Mouse (Mus musculus) thymus, adult 2 months (tissue): ENCODE data around the gene Borcs8. TPM values are rescaled to one million over a fixed set of nuclear protein-coding genes. Genes with fewer than 3 reads are reported as not detected.

Source experiments
- DNase-seq: peaks from one replicate; pipeline ENCODE4 v3.0.0; 2021
- H3K27ac ChIP-seq: fragments of 200-500 bp; 2 replicates; pipeline ENCODE4 v1.5.1; 2012; ENCODE audit warnings: low read length, control low read depth; ENCODE audit not compliant: control insufficient read depth, insufficient read depth
- H3K27me3 ChIP-seq: fragments of 200-500 bp; 2 replicates; pipeline ENCODE4 v1.6.1; 2012; ENCODE audit warnings: mild to moderate bottlenecking, low read length, moderate library complexity, mixed read lengths; ENCODE audit not compliant: control insufficient read depth, insufficient read depth
- H3K36me3 ChIP-seq: fragments of 200-500 bp; 2 replicates; pipeline ENCODE4 v1.6.1; 2012; ENCODE audit warnings: mild to moderate bottlenecking, low read length, moderate library complexity; ENCODE audit not compliant: control insufficient read depth, insufficient read depth
- H3K4me1 ChIP-seq: fragments of 200-500 bp; replicated peaks from 2 replicates; pipeline ENCODE4 v1.6.1; 2012; ENCODE audit warnings: low read length; ENCODE audit not compliant: control insufficient read depth, insufficient read depth
- H3K4me3 ChIP-seq: fragments of 200-500 bp; 2 replicates; pipeline ENCODE4 v1.5.1; 2012; ENCODE audit warnings: mild to moderate bottlenecking, low read length, control low read depth, moderate library complexity; ENCODE audit not compliant: control insufficient read depth, insufficient read depth
- CTCF ChIP-seq: fragments of 200-500 bp; IDR thresholded peaks from 2 replicates; pipeline ENCODE4 v1.5.1; 2012; ENCODE audit warnings: mild to moderate bottlenecking, control low read depth, low read length, moderate library complexity, borderline replicate concordance; ENCODE audit not compliant: control insufficient read depth, poor library complexity, insufficient read depth; ENCODE audit errors: extremely low read depth
- POLR2A ChIP-seq: fragments of 200-500 bp; IDR thresholded peaks from 2 replicates; pipeline ENCODE4 v1.6.1; 2012; ENCODE audit warnings: mild to moderate bottlenecking, low read length, control low read depth, moderate library complexity; ENCODE audit not compliant: control insufficient read depth, poor library complexity, insufficient read depth; ENCODE audit errors: extremely low read depth
- WGBS: fragments of 180-500 bp; shearing (Covaris S2); methylation state at CpG from one replicate; pipeline ENCODE4 v1.1.7; 2018; 5-methylcytosine and 5-hydroxymethylcytosine counted together
- polyA plus RNA-seq: library from polyadenylated mRNA; depleted of rRNA; stranded (reverse); fragments of >200 nt; gene quantifications from 2 replicates; pipeline ENCODE4 v1.2.3, GENCODE M21; 2012

Borcs8 gene
- polyA plus RNA-seq, 1 experiment = 178 TPM

- Histone ChIP-seq H3K4me1 (peaks cover 17% of the 10 kb centered on the region), H3K27me3 (no peaks in the 10 kb centered on the region), H3K27ac (no peak overlapping the region), H3K4me3 (no peak overlapping the region), H3K36me3 (peaks cover 12% of the 10 kb centered on the region; the same call in 1 of the 2 replicates)
- no peak for TF ChIP-seq POLR2A
- TF ChIP-seq CTCF = no peak
- 92% methylated on average over 3 of the region's 3 CpGs for WGBS
- no peak for DNase-seq
Observed at GRCm38 (mm10) chr8:70130066-70130465, 9.2 kb upstream of the Borcs8 start.

GRCm38 (mm10) chr8:70131166-70131883, 8.0 kb upstream of the Borcs8 start, which contains the start of gene Nr2c2ap:
Nr2c2ap (plus strand) TSS chr8:70131333.
- TF ChIP-seq POLR2A (peak; percentile 46; the same call in 1 of the 2 replicates), CTCF (no peak)
- H3K27me3 ChIP-seq = no peaks in the 10 kb centered on the region
- peak within 1 kb of the TSS; percentile 11; the same call in 1 of the 2 replicates for H3K27ac ChIP-seq
- under 1% methylated on average over 37 of the region's 37 CpGs for WGBS
- peaks cover 13% of the 10 kb centered on the region; the same call in 1 of the 2 replicates for H3K36me3 ChIP-seq
- DNase-seq = peak; percentile 85
- peak within 1 kb of the TSS; percentile 80 for H3K4me3 ChIP-seq
- H3K4me1 ChIP-seq = peaks cover 17% of the 10 kb centered on the region

- peaks cover 22% of the 10 kb centered on the region for H3K4me1 ChIP-seq
- TF ChIP-seq POLR2A = no peak
- no peak for TF ChIP-seq CTCF
- H3K27ac ChIP-seq = no peak overlapping the region
- no peak overlapping the region for H3K4me3 ChIP-seq
- no peak for DNase-seq
- H3K36me3 ChIP-seq = peaks cover 13% of the 10 kb centered on the region; the same call in 1 of the 2 replicates
- no peaks in the 10 kb centered on the region for H3K27me3 ChIP-seq
- 94% methylated on average over 5 of the region's 5 CpGs for WGBS
Observed at GRCm38 (mm10) chr8:70134086-70134485, 5.2 kb upstream of the Borcs8 start.

GRCm38 (mm10) chr8:70134931-70135330, 4.4 kb upstream of the Borcs8 start:
- over 99% methylated on average over 9 of the region's 9 CpGs for WGBS
- peaks cover 22% of the 10 kb centered on the region for H3K4me1 ChIP-seq
- H3K36me3 ChIP-seq = peaks cover 13% of the 10 kb centered on the region; the same call in 1 of the 2 replicates
- H3K4me3 ChIP-seq = no peak overlapping the region
- no peaks in the 10 kb centered on the region for H3K27me3 ChIP-seq
- DNase-seq = no peak
- H3K27ac ChIP-seq = no peak overlapping the region
- TF ChIP-seq CTCF (no peak), POLR2A (no peak)

- DNase-seq = no peak
- TF ChIP-seq POLR2A (no peak), CTCF (no peak)
- peaks cover 13% of the 10 kb centered on the region; the same call in 1 of the 2 replicates for H3K36me3 ChIP-seq
- no peak overlapping the region for H3K4me3 ChIP-seq
- peaks cover 26% of the 10 kb centered on the region for H3K4me1 ChIP-seq
- no peaks in the 10 kb centered on the region for H3K27me3 ChIP-seq
- no peak overlapping the region for H3K27ac ChIP-seq
- WGBS = 92% methylated on average over 4 of the region's 4 CpGs
Observed at GRCm38 (mm10) chr8:70136591-70136990, 2.7 kb upstream of the Borcs8 start.

GRCm38 (mm10) chr8:70137890-70138289, 1.4 kb upstream of the Borcs8 start:
- WGBS = 82% methylated on average over 4 of the region's 4 CpGs
- H3K4me3 ChIP-seq = no peak overlapping the region
- no peak for DNase-seq
- no peaks in the 10 kb centered on the region for H3K27me3 ChIP-seq
- peaks cover 13% of the 10 kb centered on the region; the same call in 1 of the 2 replicates for H3K36me3 ChIP-seq
- H3K27ac ChIP-seq = no peak overlapping the region
- TF ChIP-seq CTCF (no peak), POLR2A (no peak)
- H3K4me1 ChIP-seq = peaks cover 15% of the 10 kb centered on the region
